Mouse (Mus musculus): ENCODE measurements at regions not wholly inside any gene's neighbourhood (a gene's known extent, or its start where the extent isn't known, plus 50 kb on each side); places are given as distances from the start of the nearest gene placed in this dataset.
A peak's percentile ranks its signal among the peaks of the same experiment; 100 is the strongest.

GRCm38 (mm10) chr19:37795552-37796343, 98.2 kb downstream of the Cyp26a1 start:
- Histone ChIP-seq H3K9me3 (replicated peaks) (no peaks in the 10 kb centered on the region), H3K27me3 (no peaks in the 10 kb centered on the region), H3K9ac (no peak overlapping the region), H3K36me3 (replicated peaks) (no peaks in the 10 kb centered on the region), H3K4me1 (replicated peaks) (no peaks in the 10 kb centered on the region), H3K27ac (replicated peaks) (no peak overlapping the region), H3K4me2 (no peak overlapping the region), H3K4me3 (replicated peaks) (no peak overlapping the region)
- 74% methylated on average over 18 of the region's 18 CpGs for WGBS (ENCODE audit: insufficient replicate concordance)
- ATAC-seq (ENCODE audit: insufficient read depth): no peak

GRCm38 (mm10) chr19:37800161-37800660, 102.6 kb downstream of the Cyp26a1 start:
- Histone ChIP-seq H3K27me3 (no peaks in the 10 kb centered on the region), H3K9me3 (replicated peaks) (no peaks in the 10 kb centered on the region), H3K4me1 (replicated peaks) (no peaks in the 10 kb centered on the region), H3K4me3 (replicated peaks) (no peak overlapping the region), H3K36me3 (replicated peaks) (no peaks in the 10 kb centered on the region), H3K27ac (replicated peaks) (no peak overlapping the region), H3K4me2 (no peak overlapping the region), H3K9ac (no peak overlapping the region)
- no peak for ATAC-seq (ENCODE audit: insufficient read depth)
- 36% methylated on average over 3 of the region's 3 CpGs for WGBS (ENCODE audit: insufficient replicate concordance)

GRCm38 (mm10) chr19:37809666-37810065, 112.1 kb downstream of the Cyp26a1 start:
- Histone ChIP-seq H3K27me3 (peaks cover 6% of the 10 kb centered on the region; the same call in 1 of the 2 replicates), H3K9ac (no peak overlapping the region), H3K4me1 (replicated peaks) (no peaks in the 10 kb centered on the region), H3K4me3 (replicated peaks) (no peak overlapping the region), H3K4me2 (no peak overlapping the region), H3K9me3 (replicated peaks) (no peaks in the 10 kb centered on the region), H3K27ac (replicated peaks) (no peak overlapping the region), H3K36me3 (replicated peaks) (no peaks in the 10 kb centered on the region)
- 63% methylated on average over 11 of the region's 11 CpGs for WGBS (ENCODE audit: insufficient replicate concordance)
- ATAC-seq (ENCODE audit: insufficient read depth): no peak

- Histone ChIP-seq H3K36me3 (replicated peaks) (no peaks in the 10 kb centered on the region), H3K4me1 (replicated peaks) (no peaks in the 10 kb centered on the region), H3K27me3 (peaks cover 6% of the 10 kb centered on the region; the same call in 1 of the 2 replicates), H3K4me3 (replicated peaks) (no peak overlapping the region), H3K9me3 (replicated peaks) (no peaks in the 10 kb centered on the region), H3K9ac (no peak overlapping the region), H3K27ac (replicated peaks) (no peak overlapping the region), H3K4me2 (peak overlapping the region; percentile 35)
- no peak for ATAC-seq (ENCODE audit: insufficient read depth)
- 14% methylated on average over 19 of the region's 19 CpGs for WGBS (ENCODE audit: insufficient replicate concordance)
Observed at GRCm38 (mm10) chr19:37814089-37815073, 116.8 kb downstream of the Cyp26a1 start.

- no peak overlapping the region for H3K4me2 ChIP-seq
- no peak for ATAC-seq (ENCODE audit: insufficient read depth)
- H3K4me3 ChIP-seq (replicated peaks): no peak overlapping the region
- H3K27ac ChIP-seq (replicated peaks): no peak overlapping the region
- H3K36me3 ChIP-seq (replicated peaks): no peaks in the 10 kb centered on the region
- 60% methylated on average over 2 of the region's 2 CpGs for WGBS (ENCODE audit: insufficient replicate concordance)
- peaks cover 6% of the 10 kb centered on the region; the same call in 1 of the 2 replicates for H3K27me3 ChIP-seq
- H3K9ac ChIP-seq: no peak overlapping the region
- H3K9me3 ChIP-seq (replicated peaks): no peaks in the 10 kb centered on the region
- H3K4me1 ChIP-seq (replicated peaks): no peaks in the 10 kb centered on the region
Observed at GRCm38 (mm10) chr19:37815627-37816026, 118.0 kb downstream of the Cyp26a1 start.

- WGBS (ENCODE audit: insufficient replicate concordance): 19% methylated on average over 3 of the region's 3 CpGs
Observed at GRCm38 (mm10) chr19:37821243-37821642, 123.6 kb downstream of the Cyp26a1 start.

GRCm38 (mm10) chr19:37821671-37822190, 124.1 kb downstream of the Cyp26a1 start:
- Histone ChIP-seq H3K4me3 (replicated peaks) (no peak overlapping the region), H3K27ac (replicated peaks) (no peak overlapping the region), H3K9me3 (replicated peaks) (no peaks in the 10 kb centered on the region), H3K4me2 (no peak overlapping the region), H3K4me1 (replicated peaks) (no peaks in the 10 kb centered on the region), H3K9ac (no peak overlapping the region), H3K27me3 (no peaks in the 10 kb centered on the region), H3K36me3 (replicated peaks) (no peaks in the 10 kb centered on the region)
- ATAC-seq (ENCODE audit: insufficient read depth): no peak
- WGBS (ENCODE audit: insufficient replicate concordance): 54% methylated on average over 3 of the region's 3 CpGs

More at GRCm38 (mm10) chr19:37821243-37821642, 123.6 kb downstream of the Cyp26a1 start:
- H3K4me3 ChIP-seq (replicated peaks): no peak overlapping the region
- no peaks in the 10 kb centered on the region for H3K4me1 ChIP-seq (replicated peaks)
- no peak for ATAC-seq (ENCODE audit: insufficient read depth)
- no peaks in the 10 kb centered on the region for H3K9me3 ChIP-seq (replicated peaks)
- H3K27me3 ChIP-seq: no peaks in the 10 kb centered on the region
- no peak overlapping the region for H3K4me2 ChIP-seq
- no peak overlapping the region for H3K9ac ChIP-seq
- H3K36me3 ChIP-seq (replicated peaks): no peaks in the 10 kb centered on the region
- H3K27ac ChIP-seq (replicated peaks): no peak overlapping the region

GRCm38 (mm10) chr19:37824155-37824554, 126.6 kb downstream of the Cyp26a1 start:
- no peak overlapping the region for H3K9ac ChIP-seq
- H3K27ac ChIP-seq (replicated peaks): no peak overlapping the region
- H3K4me1 ChIP-seq (replicated peaks): no peaks in the 10 kb centered on the region
- H3K4me3 ChIP-seq (replicated peaks): no peak overlapping the region
- H3K9me3 ChIP-seq (replicated peaks): no peaks in the 10 kb centered on the region
- no peak overlapping the region for H3K4me2 ChIP-seq
- H3K36me3 ChIP-seq (replicated peaks): no peaks in the 10 kb centered on the region
- H3K27me3 ChIP-seq: no peaks in the 10 kb centered on the region
- 50% methylated on average over 5 of the region's 5 CpGs for whole genome bisulfite sequencing (ENCODE audit: insufficient replicate concordance)
- ATAC-seq (ENCODE audit: insufficient read depth): no peak

- H3K9me3 ChIP-seq (replicated peaks): no peaks in the 10 kb centered on the region
- no peaks in the 10 kb centered on the region for H3K4me1 ChIP-seq (replicated peaks)
- no peak overlapping the region for H3K4me3 ChIP-seq (replicated peaks)
- H3K4me2 ChIP-seq: no peak overlapping the region
- H3K27me3 ChIP-seq: no peaks in the 10 kb centered on the region
- no peaks in the 10 kb centered on the region for H3K36me3 ChIP-seq (replicated peaks)
- ATAC-seq (ENCODE audit: insufficient read depth): no peak
- no peak overlapping the region for H3K9ac ChIP-seq
- no peak overlapping the region for H3K27ac ChIP-seq (replicated peaks)
Observed at GRCm38 (mm10) chr19:37831406-37831805, 133.8 kb downstream of the Cyp26a1 start.

GRCm38 (mm10) chr19:37836900-37837299, 139.3 kb downstream of the Cyp26a1 start:
- WGBS (ENCODE audit: insufficient replicate concordance): 25% methylated on average over 5 of the region's 5 CpGs
- Histone ChIP-seq H3K36me3 (replicated peaks) (no peaks in the 10 kb centered on the region), H3K9ac (no peak overlapping the region), H3K4me2 (no peak overlapping the region), H3K4me1 (replicated peaks) (no peaks in the 10 kb centered on the region), H3K27ac (replicated peaks) (no peak overlapping the region), H3K4me3 (replicated peaks) (no peak overlapping the region), H3K9me3 (replicated peaks) (no peaks in the 10 kb centered on the region), H3K27me3 (no peaks in the 10 kb centered on the region)
- no peak for ATAC-seq (ENCODE audit: insufficient read depth)

Data from liver, embryonic 15.5 days (tissue).